Mouse (Mus musculus) gonadal fat pad, adult 2 months (tissue): Measurements from ENCODE around the gene Nptxr. TPM values are rescaled to one million over a fixed set of nuclear protein-coding genes. Genes with fewer than 3 reads are reported as not detected.

ENCODE experiments used
- DNase-seq: peaks from one replicate; pipeline ENCODE4 v3.0.0-alpha.2; 2012; ENCODE audit warnings: low read depth
- polyA plus RNA-seq: library from polyadenylated mRNA; depleted of rRNA; stranded (reverse); fragments of >200 nt; gene quantifications from 2 replicates; pipeline ENCODE4 v1.2.3, GENCODE M21; 2012

Gene Nptxr
- polyA plus RNA-seq, 1 experiment = 2.7 TPM

DNA sequence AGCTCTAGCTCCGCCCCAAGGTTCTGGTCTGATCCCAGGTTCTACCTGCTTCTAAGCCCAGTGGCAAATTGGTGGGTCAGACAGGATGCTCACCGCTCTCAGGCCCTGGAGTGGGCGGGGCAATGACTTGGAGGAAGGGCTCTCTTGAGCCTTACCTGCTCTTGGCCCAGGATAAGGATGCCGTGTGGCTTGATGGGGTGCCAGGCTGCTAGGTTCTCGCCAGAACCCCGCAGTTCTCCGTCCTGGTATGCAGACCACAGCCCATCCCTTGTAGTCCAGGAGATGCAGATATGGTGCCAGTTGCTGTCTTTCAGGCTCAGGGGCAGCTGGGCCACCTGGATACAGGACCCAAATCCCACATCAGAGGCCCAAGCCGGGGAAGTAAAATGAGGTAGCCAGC lies 14.5 kb downstream of the Nptxr start:
- DNase-seq = no peak

DNA sequence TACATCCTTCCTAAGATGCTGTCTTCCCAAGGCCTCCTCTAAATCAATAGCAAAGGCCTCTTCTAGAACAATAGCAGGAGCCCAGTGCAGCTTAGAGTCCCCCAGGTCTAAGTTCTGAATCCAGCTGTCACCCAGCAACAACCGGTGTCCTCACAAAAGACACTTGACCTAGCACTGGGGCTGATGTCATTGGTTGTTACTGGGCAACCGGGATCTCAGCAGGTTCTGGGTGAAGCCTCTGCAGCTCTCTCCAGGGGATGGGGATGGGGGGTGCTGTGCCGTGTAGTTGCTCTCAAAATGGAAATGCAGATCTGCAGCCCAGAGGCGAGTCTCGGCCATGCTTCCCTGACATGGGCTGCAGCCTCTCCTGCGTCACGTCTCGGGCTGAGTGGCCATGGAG lies 16.8 kb downstream of the Nptxr start:
- no peak for DNase-seq

DNA sequence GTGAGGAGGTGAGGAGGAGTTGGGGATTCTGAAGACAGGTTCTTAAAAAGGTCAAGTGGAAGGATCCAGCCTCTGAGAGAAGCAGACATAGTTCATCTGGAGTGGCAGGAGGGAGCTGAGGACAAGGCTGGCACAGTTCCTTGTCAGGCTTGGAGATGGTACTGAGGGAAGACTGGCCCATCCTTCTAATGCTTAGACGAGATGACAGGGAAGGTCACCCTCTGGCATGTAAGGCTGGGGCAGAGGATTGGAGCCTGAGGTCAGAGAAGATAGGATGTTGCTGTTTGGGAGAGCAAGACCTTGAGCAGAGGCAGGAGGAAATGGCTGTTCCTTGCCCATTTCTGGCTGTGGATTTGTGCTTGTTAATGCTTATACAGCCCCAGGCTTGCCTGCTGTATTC lies 19.5 kb downstream of the Nptxr start:
- DNase-seq = no peak

DNA sequence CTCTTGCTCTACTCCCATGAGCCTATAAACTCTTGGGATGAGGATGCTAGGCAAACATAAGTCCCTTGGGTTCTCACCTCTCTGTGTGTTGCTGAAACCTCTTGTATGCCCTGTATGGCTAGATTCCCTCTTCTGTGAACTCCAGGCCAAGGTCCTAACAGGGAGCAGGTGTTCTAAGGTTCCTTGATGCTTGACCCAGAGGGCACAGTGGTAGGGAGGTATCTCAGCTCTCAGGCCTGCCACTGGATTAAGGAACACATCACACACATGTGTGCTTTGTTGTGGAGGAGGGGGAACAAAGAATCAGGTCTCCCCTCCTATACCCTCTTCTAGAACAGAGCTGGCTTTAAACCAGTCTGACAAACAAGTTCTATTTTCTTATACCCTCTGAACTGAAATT lies 26.8 kb downstream of the Nptxr start, which contains the start of gene Dnal4:
Dnal4 (minus strand) TSS at position 101 of the 400 bp plus-strand sequence.
- no peak for DNase-seq

DNA sequence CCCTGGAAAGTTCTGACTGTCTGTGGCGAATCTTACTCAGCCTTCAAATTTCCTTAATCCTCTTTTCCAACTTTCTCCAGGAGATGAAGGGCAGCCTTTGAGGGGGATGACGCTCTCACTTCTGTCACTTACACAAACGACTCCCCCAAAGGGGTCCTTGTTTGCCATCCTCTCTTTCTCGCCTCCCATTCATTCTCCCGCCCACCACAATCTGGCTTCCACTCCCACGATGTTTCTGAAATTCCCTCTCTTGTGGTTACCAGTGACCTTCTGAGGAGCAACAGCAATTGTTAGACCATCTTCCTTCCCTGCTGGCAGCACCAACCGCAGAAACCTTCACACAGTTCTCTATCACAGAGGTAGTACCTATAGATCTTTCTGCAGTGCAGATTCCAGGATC lies 28.9 kb downstream of the Nptxr start:
- no peak for DNase-seq

DNA sequence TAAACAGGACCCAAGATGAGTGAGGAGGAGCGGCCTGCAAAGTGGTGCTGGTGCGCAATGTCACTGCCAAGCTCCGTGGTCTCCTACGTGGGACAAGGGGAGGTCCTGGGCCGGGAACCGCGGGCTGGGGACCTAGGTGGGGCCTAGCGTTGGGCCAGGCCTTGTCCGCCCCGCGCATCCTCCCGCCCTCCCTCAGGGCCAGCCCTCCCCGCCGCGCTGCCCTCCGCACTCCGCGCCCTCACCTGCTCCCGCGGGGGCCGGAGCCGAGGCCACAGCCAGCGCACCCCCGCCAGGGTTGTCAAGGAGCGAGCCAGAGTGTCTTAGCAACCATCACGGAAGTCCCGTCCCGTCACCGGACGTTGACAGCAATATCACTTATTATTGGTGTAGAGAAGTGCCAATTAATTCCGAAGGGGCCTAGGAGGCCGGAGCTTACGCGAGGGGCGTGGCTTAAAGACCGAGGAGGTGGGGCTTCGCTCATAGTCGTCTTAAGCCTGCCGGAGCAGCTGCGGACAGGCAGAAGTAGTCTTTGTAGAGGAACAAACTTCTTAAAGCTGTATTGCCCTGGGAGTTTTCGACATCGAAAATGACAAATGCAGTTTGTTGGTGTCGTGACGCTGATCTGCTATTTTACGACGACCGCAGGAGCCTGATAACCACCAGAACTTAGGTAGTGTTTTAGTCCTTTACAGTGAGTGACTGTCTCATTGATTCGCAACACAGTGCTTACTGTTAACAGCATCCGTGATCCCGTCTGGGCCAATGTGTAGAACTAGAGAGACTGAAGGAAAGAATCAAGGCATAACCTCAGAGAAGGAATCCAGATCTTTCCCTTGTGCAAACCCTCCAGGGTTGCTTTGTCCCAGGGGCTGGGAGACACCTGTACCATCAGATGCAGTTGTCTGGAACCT lies 30.2 kb downstream of the Nptxr start:
- peak; percentile 84 for DNase-seq

DNA sequence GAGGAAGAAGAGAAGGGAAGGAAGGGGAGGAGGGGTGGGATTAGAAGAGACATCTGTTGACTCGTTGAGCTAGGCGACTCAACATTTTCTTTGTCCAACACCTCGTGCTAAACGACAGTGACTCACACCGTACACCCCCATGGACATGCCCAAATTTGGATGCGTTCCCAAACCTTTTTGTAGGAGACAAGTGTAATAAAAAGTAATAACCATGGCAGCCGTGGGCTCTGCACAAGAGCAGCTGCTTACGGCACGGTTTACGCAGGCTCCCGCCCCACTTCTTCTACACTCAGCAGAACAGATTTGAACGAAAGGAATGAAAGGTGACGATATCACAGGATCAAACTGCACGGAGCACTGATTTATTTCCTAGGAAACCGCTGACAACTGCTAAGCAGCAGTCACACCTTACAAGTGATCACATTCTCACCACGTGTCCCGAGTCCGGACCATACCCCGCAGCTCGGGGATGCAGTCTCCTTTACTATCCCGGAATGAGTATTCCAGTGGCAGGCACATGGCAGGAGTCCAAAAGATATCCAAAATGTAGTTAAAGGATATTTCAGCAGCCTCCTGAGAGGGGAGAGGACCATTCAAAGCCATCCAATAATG lies 33.8 kb downstream of the Nptxr start:
- no peak for DNase-seq

DNA sequence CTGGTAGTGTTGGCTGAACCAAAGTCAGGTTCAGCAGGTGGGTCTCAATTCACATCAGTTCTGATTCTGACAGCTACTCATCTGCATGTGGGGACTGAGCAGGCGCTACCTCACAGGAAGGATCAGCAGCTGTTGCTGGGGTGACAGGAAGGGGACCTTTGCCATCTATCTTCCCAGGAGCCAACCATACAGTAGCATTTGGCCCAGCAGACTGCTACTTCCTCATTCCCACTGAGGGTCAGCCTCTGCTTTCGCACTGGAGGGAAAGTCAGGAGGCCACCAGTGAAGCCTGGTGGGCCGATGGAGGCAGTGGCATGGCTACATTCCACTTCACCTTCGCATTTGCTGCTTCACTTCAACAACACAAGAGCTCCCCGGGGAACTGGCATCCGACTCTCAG lies 36.3 kb downstream of the Nptxr start:
- DNase-seq = no peak

DNA sequence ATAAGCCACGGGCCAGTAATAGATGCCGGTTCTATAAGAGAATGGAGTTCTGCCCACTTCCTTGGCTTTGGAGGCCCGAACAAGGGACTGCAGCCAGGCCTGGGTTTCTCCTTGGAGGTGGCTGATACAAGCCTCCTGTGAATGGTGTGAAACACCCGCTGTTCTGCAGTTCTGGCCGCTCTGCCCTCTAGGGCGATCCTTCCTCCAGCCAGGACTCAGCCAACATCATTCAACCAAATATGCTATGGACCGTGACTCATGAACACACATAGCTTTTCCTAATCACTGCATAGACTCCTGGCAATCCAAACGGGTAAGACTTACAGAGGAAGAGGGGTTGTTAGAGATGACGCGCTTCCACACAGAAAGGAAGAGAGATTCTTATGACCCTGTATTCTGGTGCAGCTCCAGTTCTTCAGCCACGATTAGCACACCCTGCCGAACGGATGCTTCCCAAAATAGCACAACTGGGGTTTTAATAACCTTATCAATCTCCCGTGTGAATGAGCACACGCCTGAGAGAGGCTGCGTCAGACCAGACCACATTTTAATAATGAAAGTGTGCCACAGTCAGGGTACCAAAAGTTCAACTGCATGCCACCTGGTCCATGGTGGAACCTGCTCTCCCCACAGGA lies 37.1 kb downstream of the Nptxr start:
- no peak for DNase-seq

DNA sequence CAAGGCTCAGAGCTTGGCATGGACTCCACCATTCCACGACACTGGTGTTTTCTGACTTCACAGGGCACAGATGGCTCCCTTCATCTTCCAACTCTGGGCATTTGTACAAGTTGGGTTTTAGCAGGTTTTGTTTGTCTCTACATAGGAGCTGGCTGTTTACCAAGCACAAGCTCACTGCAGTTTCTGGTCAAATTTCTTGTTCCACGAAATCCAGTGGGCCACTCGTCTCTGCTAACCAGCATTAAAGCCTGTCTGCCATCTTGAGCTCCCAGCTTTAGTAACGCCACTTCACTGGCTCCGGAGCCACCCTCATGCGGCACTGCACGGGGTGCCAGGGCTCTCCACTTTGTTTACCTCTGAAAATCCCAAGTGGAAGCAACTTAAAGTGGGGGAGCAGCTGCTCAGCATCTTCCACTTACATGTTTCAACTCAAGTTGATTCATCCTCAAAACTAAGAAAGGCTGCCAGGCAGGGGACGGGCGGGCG lies 37.9 kb downstream of the Nptxr start:
- DNase-seq = no peak

DNA sequence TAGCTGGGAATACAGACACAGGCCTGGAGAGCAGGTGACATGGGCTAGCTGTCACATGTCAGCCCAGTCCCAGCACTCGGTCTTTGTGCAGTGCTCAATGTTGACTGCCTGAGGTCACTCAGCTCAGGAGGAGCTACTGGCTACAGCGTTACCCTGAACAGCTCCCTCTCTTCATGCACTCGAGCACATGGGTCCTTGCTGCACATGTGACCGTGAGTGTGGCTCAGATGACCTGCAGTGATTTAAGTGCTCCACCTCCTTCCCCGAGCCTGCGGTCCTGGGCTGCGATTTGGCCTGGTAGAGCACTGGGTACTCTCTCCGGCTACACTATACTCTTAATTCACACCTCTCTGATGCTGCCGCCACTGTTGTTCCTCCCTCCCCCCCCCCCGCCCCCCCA lies 38.4 kb downstream of the Nptxr start:
- no peak for DNase-seq

DNA sequence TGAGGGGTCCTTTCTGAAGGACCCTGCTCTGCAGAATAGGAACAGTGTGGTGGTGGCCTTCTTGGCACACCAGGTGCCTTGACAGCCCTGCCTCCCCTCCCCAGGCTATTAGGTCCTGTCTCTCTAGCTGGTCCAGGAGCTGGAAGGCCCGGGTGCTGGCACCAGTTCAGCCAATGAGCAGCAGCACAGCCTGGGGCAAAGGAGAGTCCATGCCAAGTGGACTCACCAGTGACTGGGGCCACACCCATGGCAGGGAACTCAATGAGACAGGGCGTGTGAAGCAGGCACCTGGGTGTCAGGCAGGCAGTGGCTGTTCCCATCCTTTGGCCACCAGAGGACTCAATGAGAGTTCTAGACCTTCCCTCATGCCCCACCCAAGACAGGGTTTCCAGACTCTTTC lies 39.2 kb downstream of the Nptxr start:
- no peak for DNase-seq

DNA sequence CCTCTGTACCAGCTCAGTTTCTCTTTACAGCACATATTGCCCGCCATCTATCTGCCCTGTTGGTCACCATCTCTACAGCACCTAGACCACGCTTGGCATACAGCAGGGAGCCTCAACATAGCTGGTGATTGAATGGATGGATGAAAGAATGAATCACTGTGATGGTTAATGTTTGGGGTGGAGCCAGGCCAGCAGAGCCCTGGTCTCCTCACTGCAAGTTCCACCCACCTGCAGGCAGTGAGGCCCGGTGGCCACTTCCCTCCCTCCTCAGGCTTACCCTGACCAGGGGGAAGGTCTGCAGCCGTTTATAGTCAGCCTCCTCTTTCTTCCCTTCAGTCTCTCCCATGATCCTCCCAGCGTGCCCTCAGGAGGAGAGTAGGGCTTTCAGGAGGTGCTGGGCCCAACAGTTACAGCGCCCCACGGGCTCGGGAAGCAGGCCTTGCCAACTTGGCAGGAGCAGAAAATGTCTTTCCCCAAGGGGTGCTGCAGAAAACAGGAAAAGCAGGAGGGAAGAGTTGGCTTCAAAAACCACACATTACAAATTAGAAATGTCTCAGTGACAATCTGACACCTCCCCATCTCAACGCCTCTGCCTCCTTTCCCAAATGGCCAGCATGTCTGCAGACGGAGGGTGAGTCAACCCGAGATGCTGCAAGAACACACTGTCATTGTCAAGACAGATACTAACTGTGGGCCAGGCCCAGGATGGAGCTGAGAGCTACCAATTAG lies 39.9 kb downstream of the Nptxr start:
- DNase-seq = no peak

DNA sequence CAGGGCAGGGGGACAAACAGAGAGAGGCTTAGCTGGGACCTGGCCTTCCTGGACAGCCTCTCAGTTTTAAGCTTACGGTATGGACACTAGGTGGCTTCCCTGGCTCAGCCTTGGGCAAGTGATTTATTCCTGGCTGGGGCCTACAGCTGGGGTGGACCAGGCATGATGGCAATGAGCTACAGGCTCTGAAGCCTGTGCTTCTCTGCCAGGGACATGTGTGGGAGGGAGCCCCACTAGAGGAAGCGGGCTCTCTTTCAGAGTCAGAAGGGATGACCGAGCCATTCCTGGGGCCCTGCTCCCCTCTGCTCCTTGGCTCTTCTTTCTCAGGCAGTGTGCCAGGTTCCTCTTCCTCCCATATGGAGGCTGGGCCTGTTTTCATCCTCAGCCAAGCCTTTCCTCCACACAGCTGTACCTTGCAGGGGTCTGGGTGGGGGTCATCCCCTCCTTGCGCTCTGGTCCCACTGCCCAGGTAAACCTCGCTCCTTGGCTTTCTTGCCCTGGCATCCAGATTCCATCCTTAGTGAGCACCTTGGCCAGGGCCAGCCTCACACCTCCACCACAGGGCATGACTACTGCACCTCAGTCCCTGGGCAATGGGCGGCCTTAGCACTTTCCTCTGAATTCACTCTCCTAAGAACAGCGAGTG lies 40.8 kb downstream of the Nptxr start:
- DNase-seq = no peak

DNA sequence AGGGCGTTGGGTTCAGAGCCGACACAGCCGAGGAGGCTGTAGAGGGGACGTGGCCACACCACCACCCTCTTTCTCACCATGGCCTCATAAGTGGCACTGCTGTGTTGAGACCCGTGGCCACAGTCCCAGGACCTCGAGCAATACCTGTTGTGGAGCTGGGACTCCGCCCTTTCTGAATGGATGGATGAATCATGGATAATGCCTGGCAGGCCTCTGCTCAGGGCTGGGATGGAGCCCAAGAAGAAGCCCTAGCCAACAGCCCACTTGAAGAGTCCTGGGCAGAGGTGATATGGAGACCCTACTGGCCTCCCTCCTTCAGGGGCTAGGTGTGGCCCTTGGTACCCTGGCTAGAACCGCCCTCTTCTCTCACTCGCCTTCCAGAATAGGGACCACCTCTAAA lies 41.6 kb downstream of the Nptxr start:
- DNase-seq = no peak

DNA sequence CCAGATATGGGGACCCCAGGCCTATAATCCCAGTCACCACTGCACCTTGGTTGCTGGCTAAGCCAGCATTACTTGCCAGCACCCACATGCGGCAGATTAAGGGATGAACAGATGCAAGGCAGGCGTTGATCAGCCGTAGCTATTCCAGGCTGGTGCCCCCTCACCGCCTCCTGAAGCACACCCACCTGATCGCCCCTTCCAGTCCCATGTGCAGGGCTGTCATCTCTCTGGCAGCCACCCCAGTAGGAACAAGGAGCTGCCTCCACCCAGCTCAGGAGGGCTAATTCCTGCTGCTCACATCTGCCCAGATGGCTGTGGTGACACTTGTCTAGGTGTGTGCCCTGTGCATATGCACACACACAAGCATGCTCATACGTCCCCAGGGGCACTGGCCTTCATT lies 43.6 kb downstream of the Nptxr start:
- DNase-seq = no peak

DNA sequence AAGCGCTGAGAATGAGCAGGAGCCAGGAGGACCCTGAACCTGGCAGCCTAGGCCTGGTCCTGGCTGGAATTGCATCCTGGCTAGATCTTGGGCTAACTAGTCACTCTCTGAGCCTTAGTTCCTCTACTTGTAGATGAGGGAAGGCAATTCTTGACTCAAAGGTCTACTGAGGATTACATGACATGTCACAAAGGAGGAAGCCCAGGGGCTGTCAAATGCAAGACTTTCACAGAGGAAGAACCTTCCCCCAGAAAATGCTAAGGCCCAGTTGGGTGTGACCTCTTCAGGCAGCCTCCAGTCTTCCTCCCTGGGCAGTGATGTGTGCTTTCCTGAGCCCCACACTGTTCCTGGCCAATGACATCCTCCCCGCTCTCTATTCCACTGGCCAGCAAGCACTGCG lies 47.4 kb downstream of the Nptxr start:
- no peak for DNase-seq

DNA sequence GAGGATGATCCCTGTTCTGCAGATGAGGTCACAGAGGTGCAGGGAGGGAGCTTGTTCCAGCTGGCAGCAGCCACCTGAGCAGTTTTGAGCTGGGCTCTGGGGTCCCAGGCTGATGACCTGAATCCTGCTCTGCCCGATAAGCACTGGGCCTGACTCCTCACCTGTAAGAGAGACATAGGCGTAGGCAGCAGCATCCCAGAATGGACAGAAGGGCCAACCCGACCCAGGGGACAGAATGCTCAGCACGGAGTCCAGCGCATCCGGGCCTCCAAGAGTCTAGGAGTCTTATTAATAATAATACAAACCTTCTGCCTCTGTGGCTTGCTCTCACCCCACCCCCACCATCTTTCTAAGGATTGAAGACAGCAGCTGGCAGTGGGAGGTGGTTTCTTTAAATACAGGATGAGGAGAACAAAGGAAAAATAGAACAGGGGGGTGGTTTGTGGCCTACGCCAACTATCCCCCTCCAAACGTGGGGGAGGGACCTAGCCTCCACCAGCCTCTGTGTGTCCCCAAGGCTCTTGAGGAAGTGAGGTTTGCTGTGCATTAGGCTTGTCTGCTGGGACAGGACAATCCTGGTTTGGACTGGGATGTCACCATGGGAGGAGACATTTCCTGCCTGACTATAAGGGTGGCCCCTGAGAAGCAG lies 48.5 kb downstream of the Nptxr start:
- DNase-seq = no peak

DNA sequence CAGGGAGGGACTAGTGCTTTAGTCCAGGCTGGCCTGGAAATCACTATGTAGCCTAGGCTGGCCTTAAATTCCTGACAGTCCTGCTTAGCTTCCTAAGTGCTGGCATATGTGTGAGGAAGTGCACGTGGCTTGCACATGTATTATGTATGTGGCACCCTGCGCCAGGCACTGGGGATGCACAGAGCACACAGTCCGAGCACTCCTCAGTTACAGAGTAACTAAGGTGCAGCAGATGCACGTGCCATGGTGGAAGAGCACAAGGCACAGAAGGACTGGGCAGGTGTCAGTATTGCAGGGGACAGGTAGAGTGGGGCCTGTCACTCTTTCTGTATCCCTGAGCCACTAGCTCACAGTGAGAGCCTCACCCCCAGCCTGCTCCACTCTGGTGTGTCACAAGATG lies 49.4 kb downstream of the Nptxr start:
- no peak for DNase-seq

DNA sequence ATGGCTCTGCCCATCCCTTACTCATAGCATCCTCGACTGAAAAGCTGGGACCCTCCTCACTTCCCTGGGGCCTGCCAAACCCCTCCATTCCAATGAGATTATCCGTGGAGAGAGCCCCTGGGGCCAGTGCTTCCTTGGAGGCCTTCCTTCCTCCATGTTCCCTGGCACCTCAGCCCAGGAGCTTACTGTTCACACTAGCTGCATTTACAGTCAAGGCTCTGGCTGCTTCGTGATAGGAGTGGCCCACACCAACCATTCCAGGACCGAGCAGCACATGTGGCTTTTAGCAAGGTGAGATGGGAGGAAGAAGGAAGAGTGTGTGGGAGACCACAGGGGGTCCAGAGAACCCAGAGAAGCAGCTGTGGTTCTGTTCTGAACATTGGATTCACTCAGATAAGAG lies 50.7 kb downstream of the Nptxr start:
- DNase-seq = no peak

DNA sequence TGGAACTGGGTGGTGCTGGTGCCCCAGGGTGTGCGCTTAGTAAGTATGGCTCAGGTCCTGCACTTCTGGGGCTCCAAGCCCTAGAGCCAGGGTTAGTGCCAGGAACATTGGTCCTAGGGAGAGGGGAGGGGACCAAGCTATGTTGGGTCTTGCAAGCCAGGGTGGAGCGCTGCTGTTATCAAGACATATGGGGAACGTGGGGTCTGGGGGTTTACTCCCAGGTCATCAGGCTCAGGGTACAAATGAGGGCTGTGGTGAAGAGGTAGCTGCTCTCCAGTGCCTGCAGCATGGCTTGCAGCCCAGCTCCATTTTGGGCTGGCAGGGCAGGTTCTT lies 51.2 kb downstream of the Nptxr start:
- no peak for DNase-seq
